Mouse (Mus musculus): Measurements from ENCODE around the gene Dock1. TPM values are rescaled to one million over a fixed set of nuclear protein-coding genes. Genes with fewer than 3 reads are reported as not detected.

The Dock1 gene
- total RNA-seq, 1 experiment from 2014 or later = 201 TPM

DNA sequence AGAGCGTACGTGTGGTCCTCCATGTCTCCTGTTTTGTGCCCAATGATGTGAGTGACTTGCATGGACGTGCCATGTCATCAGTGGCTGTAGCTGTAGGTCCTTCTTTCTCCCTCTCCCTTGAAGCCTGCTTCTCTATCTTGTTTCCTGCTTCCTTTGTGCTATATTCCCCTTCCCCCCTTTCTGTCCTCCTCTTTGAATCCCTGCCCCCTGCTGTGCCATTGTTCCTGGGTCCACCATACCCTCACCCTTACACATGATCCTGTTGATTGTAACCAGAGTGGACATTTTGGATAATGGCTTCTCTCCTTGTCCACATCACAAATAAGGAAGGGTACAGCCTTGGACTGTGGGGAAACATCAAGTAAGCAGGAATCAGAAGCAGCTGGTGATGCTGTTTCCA is 81.0 kb downstream of the Dock1 start:
- DNase-seq = no peak

- DNase-seq = no peak
Measured at GRCm38 (mm10) chr7:134753417-134753816, 83.0 kb downstream of the Dock1 start.

DNA sequence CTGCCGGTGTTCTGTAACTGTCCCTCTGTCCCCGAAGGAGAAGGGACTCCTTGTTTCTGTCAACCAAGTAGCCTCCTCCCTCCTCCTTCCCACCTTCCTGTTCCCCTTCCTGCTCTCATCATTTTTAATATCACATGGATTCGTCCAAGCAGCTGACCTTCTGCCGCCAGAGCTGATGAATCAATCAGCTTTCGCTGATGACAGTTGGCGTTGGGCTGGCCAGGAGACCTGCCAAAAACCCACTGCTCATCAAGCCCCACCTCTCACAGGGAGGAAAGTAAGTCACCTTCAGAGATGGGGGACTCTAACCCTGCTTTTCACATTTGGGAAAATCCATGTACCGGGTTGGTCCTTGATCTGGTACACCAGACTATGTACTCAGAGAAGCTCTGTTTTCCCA is 87.2 kb downstream of the Dock1 start:
- DNase-seq = peak; percentile 25

- DNase-seq = no peak
Measured at GRCm38 (mm10) chr7:134761799-134762198, 91.3 kb downstream of the Dock1 start.

GRCm38 (mm10) chr7:134765130-134765529 is 94.7 kb downstream of the Dock1 start:
- no peak for DNase-seq

DNA sequence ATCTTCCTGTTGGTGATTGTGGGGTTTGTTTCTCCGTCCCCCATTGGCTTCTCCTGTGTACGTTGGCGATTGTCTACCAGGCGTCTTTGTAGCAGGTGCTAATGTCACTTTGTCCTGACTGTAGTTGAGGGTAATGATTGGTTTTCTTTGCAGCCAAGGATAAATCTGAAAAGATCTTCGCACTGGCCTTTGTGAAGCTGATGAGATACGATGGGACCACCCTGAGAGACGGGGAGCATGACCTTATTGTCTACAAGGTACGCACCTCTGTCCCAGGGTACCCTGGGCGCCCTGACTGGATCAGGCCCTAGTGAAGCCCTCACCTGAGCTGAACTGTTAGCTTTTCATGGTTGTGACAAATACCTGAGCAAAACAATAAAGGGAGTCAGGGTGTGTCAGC is 100.9 kb downstream of the Dock1 start:
- DNase-seq = no peak

DNA sequence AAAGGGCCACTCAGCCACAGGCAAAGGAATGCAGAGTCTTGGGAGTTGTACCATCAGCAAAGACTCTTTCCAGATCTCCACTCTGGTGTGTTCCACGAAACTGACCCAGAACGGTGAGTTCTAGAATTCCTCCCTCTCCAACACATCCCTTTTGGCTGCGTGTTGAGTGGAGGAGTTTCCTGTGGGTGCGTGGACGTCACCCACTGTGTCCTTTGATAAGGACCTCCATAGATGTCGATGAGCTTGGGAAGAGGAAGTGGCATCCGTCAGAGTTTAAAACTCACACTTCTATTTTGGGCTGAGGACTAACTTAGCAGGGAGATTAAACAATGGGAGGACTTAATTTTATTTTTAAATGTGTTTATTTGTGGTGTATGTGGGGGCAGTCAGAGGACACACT is 101.9 kb downstream of the Dock1 start:
- DNase-seq = no peak

- no peak for DNase-seq
Measured at GRCm38 (mm10) chr7:134772867-134773590, 102.6 kb downstream of the Dock1 start.

DNA sequence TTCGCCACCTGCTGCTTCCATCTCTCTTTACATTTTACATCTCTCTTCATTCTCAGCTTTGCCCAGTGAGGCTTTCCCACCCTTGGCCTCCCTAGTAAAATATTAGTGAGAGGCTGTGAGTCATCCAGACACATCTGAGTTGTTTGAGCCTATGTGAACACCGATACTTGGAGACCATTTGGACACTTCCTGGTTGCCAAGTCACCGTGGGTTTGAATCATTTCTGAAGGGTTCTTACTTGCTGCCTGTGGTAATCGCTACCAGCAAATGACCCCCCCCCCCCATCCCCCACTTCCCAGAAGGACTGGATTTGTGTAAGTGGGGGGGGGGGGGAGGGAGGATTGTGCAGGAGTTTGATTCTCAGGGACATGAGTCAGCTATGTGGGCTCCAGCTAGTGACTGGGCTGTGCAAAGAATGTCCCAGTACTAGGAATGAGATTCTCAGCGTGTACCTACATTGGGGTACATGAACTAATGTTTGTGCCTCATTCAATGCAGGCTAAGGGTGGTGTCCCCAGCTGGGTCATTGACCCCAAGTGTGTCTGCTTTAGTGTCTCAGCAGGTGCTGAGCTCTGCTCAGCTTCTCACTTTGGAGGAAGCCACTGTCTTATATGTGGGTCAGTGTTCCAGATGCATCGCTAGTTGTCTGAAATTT is 103.4 kb downstream of the Dock1 start:
- no peak for DNase-seq

DNA sequence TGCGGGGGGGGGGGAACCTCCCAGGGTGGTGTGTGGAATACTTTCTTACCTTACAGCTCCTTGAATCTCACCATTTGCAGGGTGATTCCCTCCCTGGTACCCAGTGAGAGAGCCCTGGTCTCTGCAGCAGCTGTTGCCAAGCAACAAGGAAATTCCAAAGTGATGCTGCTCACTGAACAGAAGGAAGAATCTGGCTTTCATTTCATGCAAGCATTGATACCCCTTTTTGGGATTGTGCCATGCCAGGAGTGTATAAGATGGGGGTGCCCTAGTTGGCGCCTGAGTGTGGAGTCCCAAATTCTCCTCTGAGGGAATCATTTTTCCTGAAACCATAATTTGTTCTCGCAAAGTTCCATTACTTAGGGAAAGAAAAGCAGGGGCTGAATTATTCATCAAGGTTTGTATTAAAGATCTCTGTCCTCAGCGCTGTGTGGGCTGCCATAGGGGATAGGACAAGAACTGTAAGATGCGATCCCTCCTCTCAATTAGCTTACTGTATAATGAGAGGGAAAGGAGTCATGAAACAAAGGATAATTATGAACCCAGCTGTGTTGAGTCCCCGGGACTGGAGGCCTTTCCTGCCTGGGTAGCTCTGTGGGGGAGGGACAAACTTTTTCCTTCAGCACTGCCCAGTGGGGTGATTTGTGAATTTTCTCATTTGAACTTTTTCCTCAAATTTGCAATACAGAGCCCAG is 104.2 kb downstream of the Dock1 start:
- DNase-seq = no peak

DNA sequence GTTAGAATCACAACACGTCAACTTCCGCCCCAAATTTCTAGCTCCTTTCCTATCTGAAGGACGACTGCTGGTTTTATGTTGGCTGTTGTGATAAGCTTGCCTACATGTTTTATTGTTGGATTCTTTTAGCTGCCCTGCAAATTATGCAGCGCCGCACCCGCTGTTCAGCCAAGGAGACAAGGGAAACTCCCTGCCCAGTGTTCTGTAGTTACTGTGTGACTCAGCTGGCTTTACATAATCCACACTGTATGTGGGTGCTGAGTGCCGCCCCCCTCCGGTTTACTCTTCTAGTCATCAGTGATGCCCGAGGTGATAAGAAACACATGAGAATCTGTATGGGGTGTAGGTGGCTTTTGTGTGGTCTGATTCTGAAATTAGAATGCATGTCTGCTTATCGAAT is 105.2 kb downstream of the Dock1 start:
- DNase-seq = peak; percentile 17

- no peak for DNase-seq
Measured at GRCm38 (mm10) chr7:134776306-134776705, 105.9 kb downstream of the Dock1 start.

- peak; percentile 35 for DNase-seq
Measured at GRCm38 (mm10) chr7:134779761-134780160, 109.3 kb downstream of the Dock1 start.

DNA sequence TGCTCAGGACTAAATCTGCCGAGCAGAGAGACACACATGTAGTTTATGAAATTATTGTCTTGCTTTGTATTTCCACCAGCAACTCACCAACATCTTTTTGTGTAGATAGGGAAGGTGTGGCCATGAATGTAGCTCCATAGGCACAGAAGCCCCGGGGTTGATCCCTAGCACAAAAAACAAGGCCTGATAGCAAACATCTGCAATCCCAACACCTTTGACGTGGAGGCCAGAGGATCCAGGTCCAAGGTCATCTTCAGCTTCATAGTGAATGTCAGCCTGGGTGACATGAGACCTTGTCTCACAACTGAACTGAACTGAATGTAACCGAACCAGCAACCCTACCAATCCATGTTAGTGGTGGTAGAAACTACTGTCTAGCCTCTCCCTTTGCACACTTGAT is 116.7 kb downstream of the Dock1 start:
- DNase-seq = no peak

DNA sequence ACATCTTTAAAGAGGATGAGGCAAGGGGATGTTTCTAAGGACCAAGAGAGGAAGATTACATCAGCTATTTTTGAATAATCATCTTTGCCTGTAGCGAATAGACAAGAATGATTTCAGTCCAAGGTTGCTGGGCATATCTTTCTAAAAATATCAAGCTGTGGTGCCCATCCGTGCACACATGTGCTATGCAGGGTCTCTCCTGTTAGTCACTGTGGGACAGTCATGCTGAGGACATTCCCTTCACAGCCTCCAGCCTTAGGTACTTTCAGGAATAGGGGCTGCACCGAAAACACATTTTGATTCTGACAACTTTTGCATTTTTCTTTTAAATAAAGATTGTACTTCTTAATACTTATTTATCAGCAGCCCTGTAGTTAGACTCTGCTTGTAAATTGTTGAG is 124.4 kb downstream of the Dock1 start:
- no peak for DNase-seq

DNA sequence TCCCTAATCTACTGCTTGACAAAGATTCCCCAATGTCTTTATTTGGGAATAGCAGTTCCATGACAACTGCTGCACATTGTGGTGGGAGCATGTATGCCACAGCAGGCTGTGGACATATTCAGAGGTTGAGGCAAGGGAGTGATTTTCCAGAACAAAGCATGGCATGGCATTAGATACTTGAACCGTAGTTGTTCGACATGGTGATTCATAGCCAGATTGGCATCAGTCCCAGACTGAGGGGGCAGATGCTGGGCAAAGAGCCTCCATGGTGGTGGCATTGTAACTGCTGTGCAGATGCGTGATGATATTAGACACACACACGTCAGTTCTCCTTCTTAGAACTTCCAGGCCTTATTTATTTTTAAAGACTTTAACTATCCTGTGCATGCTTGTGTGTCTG is 129.6 kb downstream of the Dock1 start:
- peak; percentile 80 for DNase-seq

GRCm38 (mm10) chr7:134804422-134804821 is 134.0 kb downstream of the Dock1 start:
- no peak for DNase-seq

DNA sequence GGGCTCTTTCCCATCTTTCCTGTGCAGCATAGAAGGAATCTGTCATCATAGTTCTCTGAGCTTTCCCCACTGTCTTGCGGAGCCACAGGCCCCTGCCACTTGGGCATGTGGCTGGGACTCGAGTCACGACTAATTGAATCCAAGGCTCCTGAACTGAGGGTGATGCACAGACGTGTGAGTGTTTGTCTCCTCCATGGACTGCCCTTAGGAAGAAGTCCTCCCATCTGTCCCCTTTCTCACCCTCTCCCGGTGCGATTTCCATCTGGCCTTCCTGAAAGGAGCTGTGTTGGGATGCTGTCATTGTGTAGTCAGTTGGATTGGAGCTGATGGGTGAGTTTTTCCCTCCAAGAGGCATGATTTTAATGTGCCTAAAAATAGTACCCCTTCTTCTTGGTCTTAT is 136.3 kb downstream of the Dock1 start:
- DNase-seq = no peak

GRCm38 (mm10) chr7:134808406-134808805 is 138.0 kb downstream of the Dock1 start:
- DNase-seq = no peak

DNA sequence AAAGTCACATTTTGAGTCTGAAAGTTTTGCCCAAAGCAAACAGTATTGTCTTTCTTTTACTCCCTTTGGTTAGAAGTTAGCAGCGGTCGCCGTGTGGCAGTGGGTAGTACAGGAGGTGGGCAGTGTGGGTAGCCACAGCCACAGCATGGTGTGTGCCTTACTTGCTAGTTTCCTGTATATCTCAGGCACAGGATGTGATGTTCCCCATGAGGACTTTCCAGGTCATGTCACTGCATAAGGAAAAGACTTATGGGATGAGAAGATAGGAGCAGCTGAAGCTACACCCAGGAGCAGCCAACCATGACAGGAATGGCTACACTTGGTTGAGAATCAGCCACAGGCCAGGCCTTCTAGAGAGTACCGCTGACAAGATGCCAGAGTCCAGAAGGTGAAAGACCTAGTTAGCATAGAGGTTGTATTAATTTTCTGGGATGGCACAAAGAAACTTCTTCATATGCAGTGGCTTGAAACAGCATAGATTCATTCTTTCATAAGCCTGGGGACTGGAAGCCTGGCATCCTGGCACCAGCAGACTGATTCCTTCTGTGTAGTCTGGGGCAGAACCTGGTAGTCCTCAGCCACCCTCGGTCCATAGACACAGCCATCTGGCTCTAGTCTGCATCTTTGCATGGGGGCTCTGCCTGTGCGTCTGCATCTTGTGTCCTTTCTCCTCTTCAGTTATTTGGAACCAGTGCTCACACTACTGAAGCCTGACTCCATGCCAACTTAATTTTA is 139.0 kb downstream of the Dock1 start:
- DNase-seq = no peak

GRCm38 (mm10) chr7:134818471-134818870 is 148.0 kb downstream of the Dock1 start:
- no peak for DNase-seq

- no peak for DNase-seq
Measured at GRCm38 (mm10) chr7:134821264-134821663, 150.8 kb downstream of the Dock1 start.

GRCm38 (mm10) chr7:134822006-134822405 is 151.6 kb downstream of the Dock1 start:
- DNase-seq = no peak

All from adrenal gland, postnatal 25 days (tissue).